Mouse (Mus musculus) kidney, postnatal 25 days (tissue): ENCODE results near the gene Kbtbd13.

Experiments
- DNase-seq, 2 experiments: peaks; one replicate each; pipeline ENCODE4 v3.0.0; 2021; ENCODE audit warnings: mixed read lengths in 2 of 2

Gene Kbtbd13

DNA sequence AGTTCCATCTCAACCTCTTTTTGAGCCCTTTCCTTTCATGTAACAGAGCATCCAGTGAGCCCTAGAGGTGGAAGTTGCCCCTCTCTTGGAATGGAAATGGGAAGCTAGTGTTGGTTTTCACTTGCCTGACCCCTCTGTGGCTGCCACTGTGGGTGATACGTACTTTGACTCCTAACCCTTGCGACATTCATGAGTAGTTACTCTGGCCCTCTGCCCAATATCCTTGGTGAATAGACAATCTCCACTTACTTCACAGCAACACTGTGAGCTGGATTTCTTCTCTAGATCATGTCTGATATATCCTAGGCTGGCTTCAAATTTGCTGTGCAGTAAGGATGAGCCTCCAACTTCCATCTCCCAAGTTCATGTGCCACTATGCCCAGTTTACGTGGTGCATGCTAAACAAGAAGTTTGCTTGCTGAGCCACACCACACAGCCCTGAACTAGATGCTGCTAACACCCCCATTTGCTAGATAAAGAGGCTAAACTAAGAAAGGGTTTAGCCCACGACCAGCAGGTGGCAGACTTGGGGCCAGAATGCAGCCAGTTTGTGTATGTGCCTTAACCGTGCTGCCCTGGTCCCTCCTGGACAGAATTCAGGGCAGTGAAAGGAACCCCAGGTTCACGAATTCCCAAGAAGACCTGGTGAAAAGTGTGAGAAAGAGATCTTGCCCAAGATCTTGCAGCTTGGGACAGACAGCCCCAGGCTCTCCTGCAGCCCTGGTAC is 1.3 kb upstream of the Kbtbd13 start:
- peak; percentile 77 to 84 for DNase-seq

GRCm38 (mm10) chr9:65390752-65391612 is 470 bp downstream of the Kbtbd13 start:
- DNase-seq, result peak; percentile 8 to 48

- peak in 1 of 2 experiments; percentile 18 for DNase-seq
These were observed 4.9 kb downstream of the Kbtbd13 start for GRCm38 (mm10) chr9:65386373-65387140.

DNA sequence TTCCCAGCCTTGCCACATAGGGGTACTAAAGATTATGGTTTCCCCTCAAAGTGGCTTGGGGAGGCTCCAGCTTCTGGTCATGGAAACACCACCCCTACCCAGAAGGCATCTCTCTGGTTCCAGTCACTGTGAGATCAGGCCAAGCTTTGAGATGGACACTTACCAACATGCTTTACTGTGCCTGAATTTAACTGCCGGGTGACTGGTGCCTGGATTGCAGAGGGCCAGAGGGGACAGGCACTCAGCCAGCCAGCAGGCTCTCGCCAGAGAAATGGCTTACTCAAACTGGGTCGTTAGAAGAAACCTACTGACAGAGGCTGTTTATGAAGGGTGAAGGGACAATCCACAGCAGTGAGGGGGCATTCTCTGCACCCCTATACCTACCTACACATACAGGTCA is 7.2 kb downstream of the Kbtbd13 start:
- peak; percentile 40 to 58 for DNase-seq

GRCm38 (mm10) chr9:65382751-65383097 is 8.7 kb downstream of the Kbtbd13 start:
- no peak for DNase-seq

- no peak for DNase-seq
These were observed 9.3 kb downstream of the Kbtbd13 start for GRCm38 (mm10) chr9:65382031-65382750.

GRCm38 (mm10) chr9:65381017-65381590 is 10.3 kb downstream of the Kbtbd13 start:
- no peak for DNase-seq

GRCm38 (mm10) chr9:65375163-65375934 is 16.1 kb downstream of the Kbtbd13 start:
- DNase-seq, result peak in 1 of 2 experiments; percentile 56

DNA sequence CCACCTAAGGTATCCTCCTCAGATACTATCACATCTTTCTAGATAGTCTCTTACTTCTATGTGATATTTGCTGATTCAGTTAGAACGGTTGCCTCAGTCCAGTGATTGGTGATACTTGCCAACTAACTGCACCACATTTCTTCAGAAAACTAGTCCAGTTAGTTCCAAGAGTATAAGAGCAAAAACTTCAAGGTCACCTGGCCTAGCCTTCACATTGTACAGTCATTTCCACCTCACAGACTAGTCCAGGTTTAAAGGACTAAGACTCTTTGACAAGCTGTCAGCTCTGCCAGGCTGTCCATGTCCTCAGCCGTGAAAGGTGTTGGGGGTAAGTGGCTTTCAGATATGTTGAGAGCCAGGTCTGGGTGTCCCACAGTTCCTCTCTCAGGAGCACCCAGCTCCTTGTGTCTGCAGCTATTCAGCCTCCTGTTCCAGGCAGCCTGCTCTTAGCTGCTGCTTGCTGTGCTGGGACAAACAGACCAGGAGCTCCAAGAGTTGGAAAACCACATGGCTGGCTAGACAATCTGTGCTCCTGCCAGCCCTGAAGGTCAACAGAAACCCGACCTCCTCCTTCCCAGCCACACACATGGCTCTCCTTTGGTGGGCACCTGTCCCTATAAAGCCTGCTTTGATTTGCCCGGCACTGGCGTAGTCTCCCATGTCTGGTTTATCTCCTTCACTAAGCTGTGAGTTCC is 16.8 kb downstream of the Kbtbd13 start:
- DNase-seq, result no peak

- DNase-seq, result peak in 1 of 2 experiments; percentile 82
These were observed 19.0 kb downstream of the Kbtbd13 start for GRCm38 (mm10) chr9:65372449-65372848.

- no peak for DNase-seq
These were observed 19.7 kb downstream of the Kbtbd13 start for GRCm38 (mm10) chr9:65371756-65372155.

- DNase-seq, result no peak
These were observed 25.7 kb downstream of the Kbtbd13 start for GRCm38 (mm10) chr9:65365721-65366120.

GRCm38 (mm10) chr9:65363684-65364083 is 27.8 kb downstream of the Kbtbd13 start:
- no peak for DNase-seq

DNA sequence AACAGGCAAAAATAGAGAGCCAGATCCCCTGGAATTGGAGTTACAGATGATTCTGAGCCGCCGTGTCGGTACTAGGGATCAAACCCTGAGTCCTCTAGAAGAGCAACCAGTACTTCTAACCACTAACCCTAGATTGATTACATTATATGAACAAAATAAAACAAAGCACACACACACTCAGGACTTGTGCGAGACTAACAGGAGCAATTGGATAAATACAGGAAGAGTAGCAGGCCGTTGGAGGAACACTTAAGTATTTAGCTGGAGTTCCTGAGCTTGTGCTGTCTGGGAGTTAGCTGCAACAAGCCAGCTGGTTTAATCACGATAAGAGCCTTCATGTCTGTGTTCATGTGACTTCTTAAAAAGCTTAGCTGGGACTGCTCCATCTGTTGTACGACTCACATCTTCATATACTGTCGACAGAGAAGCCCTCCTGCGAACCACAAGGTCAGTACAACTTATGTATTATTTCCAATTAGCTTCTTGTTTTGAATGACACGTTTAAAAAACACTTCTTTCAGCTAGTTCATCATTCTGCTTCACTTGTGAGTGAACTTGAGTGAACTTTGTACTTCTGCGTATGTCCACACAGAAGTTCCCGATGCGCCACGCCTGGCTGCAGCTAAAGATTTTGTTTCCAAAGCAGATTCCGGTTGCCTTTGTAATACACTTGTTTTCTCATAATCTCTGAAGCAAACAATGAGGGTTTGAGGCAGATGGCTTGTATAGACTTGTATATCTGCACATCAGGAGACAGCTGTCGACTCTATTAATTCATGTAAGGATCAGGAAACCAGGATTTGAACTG is 30.6 kb downstream of the Kbtbd13 start, which contains the start of gene Ubap1l:
Gene Ubap1l, plus strand, starts transcription at position 401 of the 808 bp plus-strand sequence.
- DNase-seq, result peak; percentile 55 to 65

- no peak for DNase-seq
These were observed 32.4 kb downstream of the Kbtbd13 start for GRCm38 (mm10) chr9:65358956-65359480.

GRCm38 (mm10) chr9:65356971-65357370 is 34.5 kb downstream of the Kbtbd13 start:
- peak in 1 of 2 experiments; percentile 14 for DNase-seq

GRCm38 (mm10) chr9:65356561-65356960 is 34.9 kb downstream of the Kbtbd13 start:
- DNase-seq, result no peak

DNA sequence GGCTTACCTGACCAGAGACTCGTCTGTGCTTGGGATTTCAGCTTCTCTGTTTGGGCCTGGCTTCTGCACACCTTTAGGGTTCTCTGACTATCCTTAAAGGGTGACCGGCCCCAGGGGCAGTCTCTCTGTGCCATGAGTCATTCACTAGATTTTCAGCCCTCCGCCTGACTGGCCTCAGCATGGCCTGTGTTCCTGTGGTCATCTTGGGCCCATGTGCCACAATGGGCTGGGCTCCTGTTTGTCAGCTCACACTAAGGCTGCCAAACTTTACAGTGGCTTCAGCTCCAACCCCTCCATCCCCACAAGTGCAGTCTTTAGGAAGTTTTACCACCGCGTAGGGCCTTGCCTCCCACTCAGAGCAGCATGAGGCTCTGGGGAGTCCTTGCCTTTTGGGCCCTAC is 38.2 kb downstream of the Kbtbd13 start:
- DNase-seq, result no peak

DNA sequence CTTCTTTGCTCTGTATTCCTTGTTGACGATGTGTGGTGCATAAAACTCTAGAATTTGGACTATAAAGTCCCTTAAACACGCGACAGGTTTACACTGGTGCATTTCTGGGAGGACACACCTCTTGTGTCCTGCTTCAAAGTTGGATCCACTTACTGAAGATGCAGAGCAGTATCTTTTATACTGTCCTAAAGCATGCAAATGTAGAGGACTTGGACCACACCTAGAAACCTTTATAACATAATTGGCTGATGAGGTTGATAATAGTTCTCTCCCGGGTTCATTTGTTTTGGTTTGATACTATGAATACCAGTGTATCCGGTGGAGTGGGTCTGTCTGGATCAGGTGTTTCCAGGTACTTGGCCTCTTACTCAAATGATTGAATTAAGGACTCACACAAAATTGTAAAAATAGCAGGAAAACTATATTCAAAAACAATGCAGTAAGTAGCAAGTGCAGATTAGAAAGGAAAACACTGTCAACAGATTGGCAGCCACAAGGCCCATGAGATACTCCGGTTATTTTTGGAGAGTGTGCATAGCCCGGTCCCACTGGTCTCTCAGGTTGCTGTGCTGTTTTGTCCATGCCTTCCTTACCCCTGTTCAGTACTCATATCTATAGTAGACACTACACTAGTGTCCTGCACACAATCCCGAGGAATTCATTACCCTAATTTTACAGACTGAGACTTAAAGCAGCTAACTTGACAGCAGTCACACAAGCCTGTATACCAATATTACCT is 44.2 kb downstream of the Kbtbd13 start:
- no peak for DNase-seq
